Mouse (Mus musculus) forebrain, embryonic 14.5 days (tissue): ENCODE measurements at regions not wholly inside any gene's neighbourhood (a gene's known extent, or its start where the extent isn't known, plus 50 kb on each side); places are given as distances from the start of the nearest gene placed in this dataset.
"Not testable (repeated sequence)": the region's sequence is repeated elsewhere in the genome, so short reads cannot be mapped to it uniquely, and the experiment has no call there.

Source experiments
- ATAC-seq: fragments of 200-750 bp; cut with Nextera tagmentation; 2 replicates; pipeline ENCODE4 v1.8.0; 2017; ENCODE audit warnings: mild to moderate bottlenecking, moderate library complexity
- DNase-seq: peaks from one replicate; pipeline ENCODE4 v3.0.0-alpha.2; 2015; ENCODE audit warnings: low spot score
- H3K27ac ChIP-seq: fragments of 300-500 bp; sonication (generic); 2 replicates; pipeline ENCODE4 v1.5.1; 2014; ENCODE audit warnings: low read depth, mild to moderate bottlenecking, control low read depth, low read length, moderate library complexity
- H3K27me3 ChIP-seq: fragments of 300-500 bp; sonication (generic); replicated peaks from 2 replicates; pipeline ENCODE4 v1.6.1; 2014; ENCODE audit warnings: low read length, control low read depth, mixed read lengths; ENCODE audit not compliant: control insufficient read depth, insufficient read depth
- H3K36me3 ChIP-seq: fragments of 300-500 bp; sonication (generic); 2 replicates; pipeline ENCODE4 v1.6.1; 2014; ENCODE audit warnings: low read length, control low read depth; ENCODE audit not compliant: control insufficient read depth, insufficient read depth
- H3K4me1 ChIP-seq: fragments of 300-500 bp; sonication (generic); 2 replicates; pipeline ENCODE4 v1.6.1; 2014; ENCODE audit warnings: antibody characterized with exemption, low read length, control low read depth; ENCODE audit not compliant: control insufficient read depth, insufficient read depth
- H3K4me2 ChIP-seq: fragments of 300-500 bp; sonication (generic); 2 replicates; pipeline ENCODE4 v1.6.1; 2014; ENCODE audit warnings: mild to moderate bottlenecking, control low read depth, low read length
- H3K4me3 ChIP-seq: fragments of 300-500 bp; sonication (generic); 2 replicates; pipeline ENCODE4 v1.5.1; 2014; ENCODE audit warnings: low read depth, low read length, control low read depth
- H3K9ac ChIP-seq: fragments of 300-500 bp; sonication (generic); 2 replicates; pipeline ENCODE4 v1.6.1; 2014; ENCODE audit warnings: mild to moderate bottlenecking, low read length, control low read depth, moderate library complexity
- H3K9me3 ChIP-seq: fragments of 300-500 bp; sonication (generic); replicated peaks from 2 replicates; pipeline ENCODE4 v1.6.1; 2016; ENCODE audit warnings: low read length, control low read depth, mixed read lengths; ENCODE audit not compliant: control insufficient read depth
- WGBS: fragments of 180-500 bp; shearing (Covaris S2); extraction: QIAGEN DNeasy Blood & Tissue Kit; methylation state at CpG from one replicate; pipeline ENCODE4 v1.1.7; 2014; 5-methylcytosine and 5-hydroxymethylcytosine counted together

- ATAC-seq: not testable (repeated sequence)
These were observed 179.8 kb upstream of the Olfr1324 start for GRCm38 (mm10) chrX:50608141-50608540.

GRCm38 (mm10) chrX:50607636-50608035 is 179.3 kb upstream of the Olfr1324 start:
- H3K4me3 ChIP-seq: no peak overlapping the region
- no peak overlapping the region for H3K27ac ChIP-seq
- DNase-seq: peak; percentile 42
- H3K4me2 ChIP-seq: no peak overlapping the region
- H3K4me1 ChIP-seq: no peaks in the 10 kb centered on the region
- no peaks in the 10 kb centered on the region for H3K27me3 ChIP-seq
- H3K36me3 ChIP-seq: no peaks in the 10 kb centered on the region
- no peaks in the 10 kb centered on the region for H3K9me3 ChIP-seq
- no peak overlapping the region for H3K9ac ChIP-seq
- no peak for ATAC-seq
- WGBS: 68% methylated on average over 7 of the region's 7 CpGs

More at GRCm38 (mm10) chrX:50608141-50608540, 179.8 kb upstream of the Olfr1324 start:
- not testable (repeated sequence) for H3K27me3 ChIP-seq, H3K4me3 ChIP-seq, H3K9ac ChIP-seq, H3K27ac ChIP-seq, H3K36me3 ChIP-seq, H3K9me3 ChIP-seq, DNase-seq, H3K4me2 ChIP-seq, H3K4me1 ChIP-seq
- 82% methylated on average over 6 of the region's 6 CpGs for WGBS

GRCm38 (mm10) chrX:50605517-50605916 is 177.2 kb upstream of the Olfr1324 start:
- H3K9me3 ChIP-seq, H3K4me3 ChIP-seq, H3K9ac ChIP-seq, H3K27me3 ChIP-seq, H3K27ac ChIP-seq, H3K36me3 ChIP-seq, H3K4me2 ChIP-seq, H3K4me1 ChIP-seq: not testable (repeated sequence)
- ATAC-seq: peak; percentile 48; the same call in 1 of the 2 replicates
- WGBS: 54% methylated on average over 2 of the region's 2 CpGs
- peak; percentile 78 for DNase-seq

DNA sequence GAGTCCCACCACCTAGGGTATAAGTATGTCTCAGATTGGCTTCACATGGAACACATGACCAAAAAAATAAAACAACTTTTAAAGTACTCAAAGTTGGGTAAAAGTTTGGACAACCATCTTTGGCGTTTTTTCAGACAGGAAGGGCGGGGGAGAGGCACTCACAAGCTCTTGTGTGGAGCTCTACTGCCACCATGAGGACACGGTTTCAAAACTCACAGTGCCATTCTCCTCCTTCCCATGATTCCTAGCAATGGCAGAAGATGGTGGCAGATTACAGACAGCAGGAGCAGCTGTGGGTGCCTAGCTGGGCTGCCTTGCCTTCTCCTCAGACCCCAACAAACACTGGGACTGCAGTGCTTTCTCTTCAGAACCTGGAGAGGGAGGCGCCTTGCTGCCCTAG is 176.7 kb upstream of the Olfr1324 start:
- not testable (repeated sequence) for H3K4me3 ChIP-seq, H3K27me3 ChIP-seq, H3K9ac ChIP-seq, H3K4me1 ChIP-seq, DNase-seq, H3K4me2 ChIP-seq, H3K9me3 ChIP-seq, ATAC-seq, H3K27ac ChIP-seq, H3K36me3 ChIP-seq
- 53% methylated on average over 4 of the region's 4 CpGs for WGBS

GRCm38 (mm10) chrX:50602881-50603280 is 174.6 kb upstream of the Olfr1324 start:
- WGBS: 54% methylated on average over 3 of the region's 3 CpGs
- H3K4me1 ChIP-seq, H3K36me3 ChIP-seq, H3K9me3 ChIP-seq, H3K27me3 ChIP-seq, H3K9ac ChIP-seq, H3K27ac ChIP-seq: not testable (repeated sequence)
- Histone ChIP-seq H3K4me2 (peak overlapping the region; percentile 21; the same call in 1 of the 2 replicates), H3K4me3 (peak overlapping the region; percentile 20)
- ATAC-seq (0 out of 2 replicates have a peak, but pooled peaks have one; percentile 48), DNase-seq (peak; percentile 83)

- not testable (repeated sequence) for H3K9ac ChIP-seq
These were observed 174.2 kb upstream of the Olfr1324 start for GRCm38 (mm10) chrX:50602461-50602875.

GRCm38 (mm10) chrX:50600262-50600661 is 172.0 kb upstream of the Olfr1324 start:
- DNase-seq (peak; percentile 78), ATAC-seq (peak; percentile 37; the same call in 1 of the 2 replicates)
- H3K36me3 ChIP-seq, H3K9ac ChIP-seq, H3K9me3 ChIP-seq, H3K27me3 ChIP-seq, H3K4me1 ChIP-seq: not testable (repeated sequence)
- Histone ChIP-seq H3K4me2 (peak overlapping the region; percentile 26; the same call in 1 of the 2 replicates), H3K27ac (0 out of 2 replicates have a peak overlapping the region, but pooled peaks have one; percentile 33), H3K4me3 (peak overlapping the region; percentile 16; the same call in 1 of the 2 replicates)
- WGBS: 49% methylated on average over 3 of the region's 3 CpGs

More at GRCm38 (mm10) chrX:50602461-50602875, 174.2 kb upstream of the Olfr1324 start:
- H3K27me3 ChIP-seq, H3K4me1 ChIP-seq, DNase-seq, H3K36me3 ChIP-seq, H3K27ac ChIP-seq, ATAC-seq, H3K9me3 ChIP-seq: not testable (repeated sequence)
- 57% methylated on average over 9 of the region's 9 CpGs for WGBS
- Histone ChIP-seq H3K4me2 (peak overlapping the region; percentile 21; the same call in 1 of the 2 replicates), H3K4me3 (peak overlapping the region; percentile 20)

DNA sequence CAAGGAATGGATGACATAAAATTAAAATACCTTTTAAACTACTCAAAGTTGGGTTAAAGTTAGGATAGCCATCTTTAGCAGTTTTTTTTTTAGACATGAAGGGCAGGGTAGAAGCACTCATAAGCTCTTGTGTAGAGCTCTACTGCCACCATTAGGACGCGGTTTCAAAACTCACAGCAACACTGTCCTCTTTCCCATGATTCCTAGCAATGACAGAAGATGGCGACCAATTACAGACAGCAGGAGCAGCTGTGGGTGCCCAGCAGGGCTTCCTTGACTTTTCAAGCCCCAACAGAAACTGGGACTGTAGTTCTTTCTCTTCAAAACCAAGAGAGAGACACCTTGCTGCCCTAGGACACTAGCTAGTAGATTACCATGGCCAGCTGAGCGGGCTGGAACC is 171.5 kb upstream of the Olfr1324 start:
- Histone ChIP-seq H3K36me3 (peaks cover 4% of the 10 kb centered on the region; the same call in 1 of the 2 replicates), H3K9me3 (no peaks in the 10 kb centered on the region), H3K4me1 (no peaks in the 10 kb centered on the region), H3K27me3 (no peaks in the 10 kb centered on the region), H3K27ac (peak overlapping the region; percentile 33; the same call in 1 of the 2 replicates), H3K4me2 (peak overlapping the region; percentile 26; the same call in 1 of the 2 replicates), H3K9ac (no peak overlapping the region; the same call in 1 of the 2 replicates), H3K4me3 (peak overlapping the region; percentile 16; the same call in 1 of the 2 replicates)
- ATAC-seq (no peak; the same call in 1 of the 2 replicates), DNase-seq (peak; percentile 64)
- 60% methylated on average over 4 of the region's 4 CpGs for WGBS

GRCm38 (mm10) chrX:50597626-50598025 is 169.3 kb upstream of the Olfr1324 start:
- H3K36me3 ChIP-seq, DNase-seq, H3K4me3 ChIP-seq, H3K27ac ChIP-seq, H3K4me1 ChIP-seq, ATAC-seq, H3K9me3 ChIP-seq, H3K9ac ChIP-seq, H3K27me3 ChIP-seq: not testable (repeated sequence)
- WGBS: 65% methylated on average over 3 of the region's 3 CpGs
- 0 out of 2 replicates have a peak overlapping the region, but pooled peaks have one; percentile 14 for H3K4me2 ChIP-seq
